8 mouse cellular contexts compared by ENCODE assay signal in the genomic region with DNA sequence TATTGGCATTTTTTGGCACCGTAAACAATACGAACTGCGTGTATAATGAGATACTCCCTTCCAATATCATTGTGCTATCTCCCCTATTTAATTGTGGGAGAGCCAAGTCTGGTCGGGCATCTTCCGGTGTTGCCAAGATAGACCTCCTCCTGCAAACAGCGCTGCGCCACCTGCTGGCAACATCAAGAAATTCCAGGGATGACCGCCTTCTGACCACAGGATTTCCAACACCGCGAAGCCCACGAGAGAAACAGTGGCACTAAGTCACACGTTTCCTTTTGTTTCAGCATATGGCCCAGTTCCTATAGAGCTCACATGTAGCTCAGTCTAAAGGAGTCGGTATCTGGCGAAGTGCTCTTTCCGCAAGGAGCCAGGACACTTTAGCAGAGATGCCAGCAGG. TPM values are rescaled to one million over a fixed set of nuclear protein-coding genes. Genes with fewer than 3 reads are reported as not detected.
DNase-seq lines count a peak whose midpoint lies in the region; ATAC-seq lines count a peak whose summit lies in the region.

No protein-coding gene starts in this region.

- H3K27ac ChIP-seq in neural tube, embryonic 15.5 days (replicated peaks), result no peak overlapping the region

- peaks cover 3% of the 10 kb centered on the region; the same call in 1 of the 2 replicates for H3K4me1 ChIP-seq in neural tube, embryonic 15.5 days

- H3K27me3 ChIP-seq in neural tube, embryonic 15.5 days (replicated peaks), result no peaks in the 10 kb centered on the region; the same call in 1 of the 2 replicates

- H3K9me3 ChIP-seq in neural tube, embryonic 15.5 days (replicated peaks), result no peaks in the 10 kb centered on the region

- WGBS in neural tube, embryonic 15.5 days, result 17% methylated on average over 15 of the region's 15 CpGs

- H3K9ac ChIP-seq in neural tube, embryonic 15.5 days (replicated peaks), result no peak overlapping the region

- no peak overlapping the region for H3K4me3 ChIP-seq in neural tube, embryonic 15.5 days (replicated peaks)

- H3K4me2 ChIP-seq in neural tube, embryonic 15.5 days, result peak overlapping the region; percentile 42

- no peak for ATAC-seq in neural tube, embryonic 15.5 days (ENCODE audit: low FRiP score)

- H3K36me3 ChIP-seq in neural tube, embryonic 15.5 days, result no peaks in the 10 kb centered on the region

- DNase-seq in B cell, adult 2 months, result peak; percentile 58 to 60
- DNase-seq in WW6 (ENCODE audit: low read depth, low spot score), result peak; percentile 45
- DNase-seq in cerebellum, postnatal 36 days, result peak; percentile 56 to 59
- DNase-seq in heart, adult 18-20 months, result peak; percentile 55 to 78
- DNase-seq in kidney, adult 8-10 months, result peak; percentile 9 to 28
- DNase-seq in lung, adult 18-20 months, result peak; percentile 31 to 36
- DNase-seq in thymus, postnatal 14 days, result peak; percentile 72

RNA-seq across cellular contexts. Expression of gene 4930469K13Rik, which starts 24.6 kb away (rescaled TPM):
- not detected for total RNA-seq in heart, adult 18-20 months (2021)
- polyA plus RNA-seq in neural tube, embryonic 15.5 days (2015; fragmentation: Nextera tagmentation; extraction: Ambion mirVana), result 22.9 and 24.1 TPM in 2 replicates

RNA-seq across cellular contexts. Expression of gene Lcp2, which starts 27.1 kb away (rescaled TPM):
- total RNA-seq in heart, adult 18-20 months (2021), result 1 to 10 TPM; 2.4 to 2.6 TPM
- polyA plus RNA-seq in neural tube, embryonic 15.5 days (2015; fragmentation: Nextera tagmentation; extraction: Ambion mirVana), result 2.0 and 7.3 TPM in 2 replicates

Comparison
In these comparisons a context has a peak if more than half of its experiments do, and no peak if none do; other contexts are left out.
1. DNase-seq: peak in every context shown above with its lines; median percentile 72 in thymus, postnatal 14 days; 66 in heart, adult 18-20 months; 59 in B cell, adult 2 months; 58 in cerebellum, postnatal 36 days; 45 in WW6; 34 in lung, adult 18-20 months; 18 in kidney, adult 8-10 months.